Mouse (Mus musculus): ENCODE measurements around the gene Cnga1. TPM values are rescaled to one million over a fixed set of nuclear protein-coding genes. Genes with fewer than 3 reads are reported as not detected.
"Not testable (repeated sequence)": the region's sequence is repeated elsewhere in the genome, so short reads cannot be mapped to it uniquely, and the experiment has no call there.

Gene Cnga1
- total and polyA plus RNA-seq, 2 experiments from 2014 or later = not detected

- no peak overlapping the region for H3K4me2 ChIP-seq (ENCODE audit: low read depth)
- H3K36me3 ChIP-seq (ENCODE audit: insufficient read depth) = no peaks in the 10 kb centered on the region
- WGBS = 89% methylated on average over 4 of the region's 4 CpGs
- no peak for TF ChIP-seq CTCF (IDR thresholded peaks at IDR 0.05; ENCODE audit: low read depth)
- ATAC-seq (no peak), DNase-seq (no peak)
- no peaks in the 10 kb centered on the region for H3K27me3 ChIP-seq (ENCODE audit: insufficient read depth, low read length)
- H3K4me3 ChIP-seq (ENCODE audit: low read depth, low read length) = no peak overlapping the region
- no peaks in the 10 kb centered on the region for H3K9me3 ChIP-seq (ENCODE audit: low read length)
- H3K27ac ChIP-seq (ENCODE audit: low read depth, low read length) = no peak overlapping the region
- no peaks in the 10 kb centered on the region for H3K4me1 ChIP-seq (ENCODE audit: insufficient read depth)
- no peak overlapping the region for H3K9ac ChIP-seq
Observed at GRCm38 (mm10) chr5:72603138-72603537, 40.9 kb downstream of the Cnga1 start.

GRCm38 (mm10) chr5:72601006-72601405, 43.1 kb downstream of the Cnga1 start:
- Histone ChIP-seq H3K27me3 (ENCODE audit: insufficient read depth, low read length) (no peaks in the 10 kb centered on the region), H3K9ac (no peak overlapping the region), H3K36me3 (ENCODE audit: insufficient read depth) (no peaks in the 10 kb centered on the region), H3K4me1 (ENCODE audit: insufficient read depth) (no peaks in the 10 kb centered on the region), H3K4me2 (ENCODE audit: low read depth) (no peak overlapping the region), H3K9me3 (ENCODE audit: low read length) (no peaks in the 10 kb centered on the region), H3K4me3 (ENCODE audit: low read depth, low read length) (no peak overlapping the region), H3K27ac (ENCODE audit: low read depth, low read length) (no peak overlapping the region)
- DNase-seq (peak; percentile 27), ATAC-seq (no peak; the same call in 1 of the 2 replicates)
- peak; percentile 23 for TF ChIP-seq CTCF (IDR thresholded peaks at IDR 0.05; ENCODE audit: low read depth)
- WGBS = 9% methylated on average over 5 of the region's 5 CpGs

- peak; percentile 72 for ATAC-seq
- Histone ChIP-seq H3K9me3 (ENCODE audit: low read length) (no peaks in the 10 kb centered on the region), H3K27me3 (ENCODE audit: insufficient read depth, low read length) (no peaks in the 10 kb centered on the region), H3K9ac (0 out of 2 replicates have a peak within 1 kb of the TSS, but pooled peaks have one; percentile 31), H3K36me3 (ENCODE audit: insufficient read depth) (no peaks in the 10 kb centered on the region), H3K27ac (ENCODE audit: low read depth, low read length) (no peak within 1 kb of the TSS), H3K4me1 (ENCODE audit: insufficient read depth) (no peaks in the 10 kb centered on the region), H3K4me2 (ENCODE audit: low read depth) (peak within 1 kb of the TSS; percentile 56), H3K4me3 (ENCODE audit: low read depth, low read length) (peak within 1 kb of the TSS; percentile 31)
- 4% methylated on average over 37 of the region's 38 CpGs for WGBS
- DNase-seq = no peak
- TF ChIP-seq CTCF (IDR thresholded peaks at IDR 0.05; ENCODE audit: low read depth) = no peak
Observed at GRCm38 (mm10) chr5:72587192-72587681, 56.8 kb downstream of the Cnga1 start, which contains the start of gene Gm5868. TSS of gene Gm5868 (minus strand) at chr5:72587551.

- ATAC-seq = peak; percentile 69
- Histone ChIP-seq H3K9ac (0 out of 2 replicates have a peak overlapping the region, but pooled peaks have one; percentile 31), H3K4me3 (ENCODE audit: low read depth, low read length) (peak overlapping the region; percentile 31), H3K4me2 (ENCODE audit: low read depth) (peak overlapping the region; percentile 56)
- not testable (repeated sequence) for DNase-seq; H3K27ac ChIP-seq (ENCODE audit: low read depth, low read length); H3K36me3 ChIP-seq (ENCODE audit: insufficient read depth); H3K27me3 ChIP-seq (ENCODE audit: insufficient read depth, low read length); H3K9me3 ChIP-seq (ENCODE audit: low read length); H3K4me1 ChIP-seq (ENCODE audit: insufficient read depth)
- WGBS = 48% methylated on average over 25 of the region's 25 CpGs
Observed at GRCm38 (mm10) chr5:72586667-72587191, 57.3 kb downstream of the Cnga1 start.

- peak; percentile 22; the same call in 1 of the 2 replicates for TF ChIP-seq CTCF (IDR thresholded peaks at IDR 0.05; ENCODE audit: low read depth)
- H3K9ac ChIP-seq; H3K27me3 ChIP-seq (ENCODE audit: insufficient read depth, low read length); ATAC-seq; H3K4me3 ChIP-seq (ENCODE audit: low read depth, low read length); DNase-seq; H3K4me2 ChIP-seq (ENCODE audit: low read depth); H3K9me3 ChIP-seq (ENCODE audit: low read length); H3K4me1 ChIP-seq (ENCODE audit: insufficient read depth); H3K27ac ChIP-seq (ENCODE audit: low read depth, low read length); H3K36me3 ChIP-seq (ENCODE audit: insufficient read depth): not testable (repeated sequence)
- WGBS = 47% methylated on average over 7 of the region's 7 CpGs
Observed at GRCm38 (mm10) chr5:72586122-72586521, 58.0 kb downstream of the Cnga1 start.

- not testable (repeated sequence) for H3K36me3 ChIP-seq (ENCODE audit: insufficient read depth); DNase-seq; H3K27ac ChIP-seq (ENCODE audit: low read depth, low read length); H3K4me1 ChIP-seq (ENCODE audit: insufficient read depth); H3K27me3 ChIP-seq (ENCODE audit: insufficient read depth, low read length); H3K9me3 ChIP-seq (ENCODE audit: low read length)
- peak within 1 kb of the TSS; percentile 44 for H3K9ac ChIP-seq
- peak; percentile 56; the same call in 1 of the 2 replicates for ATAC-seq
- 11% methylated on average over 19 of the region's 21 CpGs for WGBS
- H3K4me3 ChIP-seq (ENCODE audit: low read depth, low read length) = peak within 1 kb of the TSS; percentile 32
- H3K4me2 ChIP-seq (ENCODE audit: low read depth) = peak within 1 kb of the TSS; percentile 55
Observed at GRCm38 (mm10) chr5:72580970-72581332, 63.1 kb downstream of the Cnga1 start, which contains the start of gene Zar1. TSS of gene Zar1 (minus strand) at chr5:72581254.

GRCm38 (mm10) chr5:72580088-72580969, 63.7 kb downstream of the Cnga1 start:
- DNase-seq = peak; percentile 22
- not testable (repeated sequence) for H3K36me3 ChIP-seq (ENCODE audit: insufficient read depth); H3K4me1 ChIP-seq (ENCODE audit: insufficient read depth); H3K27me3 ChIP-seq (ENCODE audit: insufficient read depth, low read length); H3K27ac ChIP-seq (ENCODE audit: low read depth, low read length); H3K9me3 ChIP-seq (ENCODE audit: low read length)
- 8% methylated on average over 47 of the region's 73 CpGs for WGBS
- Histone ChIP-seq H3K4me3 (ENCODE audit: low read depth, low read length) (peak overlapping the region; percentile 32), H3K4me2 (ENCODE audit: low read depth) (peak overlapping the region; percentile 55), H3K9ac (peak overlapping the region; percentile 44)
- ATAC-seq = peak; percentile 81

GRCm38 (mm10) chr5:72579599-72579998, 64.5 kb downstream of the Cnga1 start:
- not testable (repeated sequence) for H3K9me3 ChIP-seq (ENCODE audit: low read length); H3K4me1 ChIP-seq (ENCODE audit: insufficient read depth); DNase-seq; H3K27me3 ChIP-seq (ENCODE audit: insufficient read depth, low read length); H3K27ac ChIP-seq (ENCODE audit: low read depth, low read length); H3K4me3 ChIP-seq (ENCODE audit: low read depth, low read length); ATAC-seq; H3K9ac ChIP-seq; H3K36me3 ChIP-seq (ENCODE audit: insufficient read depth); H3K4me2 ChIP-seq (ENCODE audit: low read depth)
- 44% methylated on average over 10 of the region's 10 CpGs for WGBS
